Mouse (Mus musculus) lung, adult 2 months (tissue): ENCODE results near the gene Tmem185b. TPM values are rescaled to one million over a fixed set of nuclear protein-coding genes. Genes with fewer than 3 reads are reported as not detected.

Experiments
- DNase-seq: peaks from one replicate; pipeline ENCODE4 v3.0.0; 2022
- H3K4me1 ChIP-seq: fragments of 200-500 bp; 2 replicates; pipeline ENCODE4 v1.6.1; 2011; ENCODE audit warnings: low read length; ENCODE audit not compliant: control insufficient read depth, insufficient read depth
- H3K4me3 ChIP-seq: fragments of 200-500 bp; replicated peaks from 2 replicates; pipeline ENCODE3; 2011; ENCODE audit warnings: low read depth, mild to moderate bottlenecking, control low read depth, low read length; ENCODE audit errors: extremely low read depth
- CTCF ChIP-seq: fragments of 200-500 bp; IDR thresholded peaks from 2 replicates; pipeline ENCODE4 v1.5.1; 2011; ENCODE audit warnings: mild to moderate bottlenecking, low read length, control low read depth; ENCODE audit not compliant: insufficient read depth
- POLR2A ChIP-seq: fragments of 200-500 bp; IDR thresholded peaks from 2 replicates; pipeline ENCODE4 v1.6.1; 2011; ENCODE audit warnings: low read depth, mild to moderate bottlenecking, control low read depth, low read length, borderline replicate concordance; ENCODE audit errors: extremely low read depth
- WGBS: fragments of 180-500 bp; shearing (Covaris S2); methylation state at CpG from one replicate; pipeline ENCODE4 v1.1.7; 2018; 5-methylcytosine and 5-hydroxymethylcytosine counted together
- polyA plus RNA-seq: library from polyadenylated mRNA; depleted of rRNA; stranded (reverse); fragments of >200 nt; gene quantifications from 2 replicates; pipeline ENCODE4 v1.2.3, GENCODE M21; 2012

Gene Tmem185b
- polyA plus RNA-seq, 1 experiment, result 20.6 TPM

GRCm38 (mm10) chr1:119544611-119545155, 18.7 kb downstream of the Tmem185b start:
- Histone ChIP-seq H3K4me3 (no peak overlapping the region), H3K4me1 (peaks cover 2% of the 10 kb centered on the region; the same call in 1 of the 2 replicates)
- WGBS, result 81% methylated on average over 5 of the region's 5 CpGs
- TF ChIP-seq POLR2A (no peak), CTCF (no peak)
- DNase-seq, result no peak

GRCm38 (mm10) chr1:119545164-119545563, 19.2 kb downstream of the Tmem185b start:
- Histone ChIP-seq H3K4me1 (peaks cover 2% of the 10 kb centered on the region; the same call in 1 of the 2 replicates), H3K4me3 (no peak overlapping the region)
- 50% methylated on average over 2 of the region's 2 CpGs for WGBS
- no peak for TF ChIP-seq CTCF
- TF ChIP-seq POLR2A, result no peak
- DNase-seq, result no peak

GRCm38 (mm10) chr1:119545671-119546070, 19.7 kb downstream of the Tmem185b start:
- WGBS, result 82% methylated on average over 4 of the region's 4 CpGs
- Histone ChIP-seq H3K4me3 (no peak overlapping the region), H3K4me1 (peaks cover 2% of the 10 kb centered on the region; the same call in 1 of the 2 replicates)
- TF ChIP-seq CTCF (no peak), POLR2A (no peak)
- no peak for DNase-seq

- H3K4me1 ChIP-seq, result peaks cover 2% of the 10 kb centered on the region; the same call in 1 of the 2 replicates
- H3K4me3 ChIP-seq, result no peak overlapping the region
- TF ChIP-seq POLR2A, result no peak
- no peak for TF ChIP-seq CTCF
- DNase-seq, result no peak
- WGBS, result 80% methylated on average over 3 of the region's 3 CpGs
Observed at GRCm38 (mm10) chr1:119546490-119546889, 20.5 kb downstream of the Tmem185b start.

- no peaks in the 10 kb centered on the region for H3K4me1 ChIP-seq
- DNase-seq, result peak; percentile 74
- peak; percentile 57 for TF ChIP-seq CTCF
- no peak for TF ChIP-seq POLR2A
- H3K4me3 ChIP-seq, result no peak overlapping the region
- WGBS, result 65% methylated on average over 7 of the region's 7 CpGs
Observed at GRCm38 (mm10) chr1:119548668-119549326, 22.8 kb downstream of the Tmem185b start.

- no peaks in the 10 kb centered on the region for H3K4me1 ChIP-seq
- 84% methylated on average over 7 of the region's 7 CpGs for WGBS
- TF ChIP-seq CTCF, result no peak
- TF ChIP-seq POLR2A, result no peak
- DNase-seq, result no peak
- no peak overlapping the region for H3K4me3 ChIP-seq
Observed at GRCm38 (mm10) chr1:119549327-119549689, 23.3 kb downstream of the Tmem185b start.

GRCm38 (mm10) chr1:119550064-119550463, 24.1 kb downstream of the Tmem185b start:
- H3K4me1 ChIP-seq, result no peaks in the 10 kb centered on the region
- TF ChIP-seq POLR2A (no peak), CTCF (no peak)
- no peak overlapping the region for H3K4me3 ChIP-seq
- 95% methylated on average over 2 of the region's 2 CpGs for WGBS
- DNase-seq, result no peak

- WGBS, result 95% methylated on average over 1 of the region's 1 CpGs
- Histone ChIP-seq H3K4me3 (no peak overlapping the region), H3K4me1 (no peaks in the 10 kb centered on the region)
- no peak for TF ChIP-seq POLR2A
- no peak for TF ChIP-seq CTCF
- no peak for DNase-seq
Observed at GRCm38 (mm10) chr1:119551651-119552050, 25.7 kb downstream of the Tmem185b start.

- H3K4me1 ChIP-seq, result no peaks in the 10 kb centered on the region
- no peak overlapping the region for H3K4me3 ChIP-seq
- 59% methylated on average over 5 of the region's 5 CpGs for WGBS
- no peak for DNase-seq
- no peak for TF ChIP-seq CTCF
- TF ChIP-seq POLR2A, result no peak
Observed at GRCm38 (mm10) chr1:119555651-119556050, 29.7 kb downstream of the Tmem185b start.

- no peak for DNase-seq
- no peak for TF ChIP-seq POLR2A
- no peak for TF ChIP-seq CTCF
- no peaks in the 10 kb centered on the region for H3K4me1 ChIP-seq
- WGBS, result 77% methylated on average over 4 of the region's 4 CpGs
- no peak overlapping the region for H3K4me3 ChIP-seq
Observed at GRCm38 (mm10) chr1:119557641-119558395, 31.9 kb downstream of the Tmem185b start.
